ENCODE assay signal across 14 mouse cellular contexts in genomic region chr12:12827379-12827778, GRCm38 (mm10).
DNase-seq lines count a peak whose midpoint lies in the region; ATAC-seq lines count a peak whose summit lies in the region.
"Had no signal": no experiment of that assay in that cellular context is flagged by ENCODE, and none has a peak within 500 bp of the region (broad histone marks: within the 10 kb centered on the region; RNA-seq: fewer than 3 reads in every experiment).

No protein-coding gene starts in this region.

- H3K9me3 ChIP-seq in forebrain, embryonic 14.5 days (replicated peaks; ENCODE audit: control insufficient read depth, low read length) = no peaks in the 10 kb centered on the region
- H3K9me3 ChIP-seq in intestine, embryonic 16.5 days (ENCODE audit: control insufficient read depth, low read length) = no peaks in the 10 kb centered on the region
- H3K9me3 ChIP-seq in heart, embryonic 12.5 days (replicated peaks) = no peaks in the 10 kb centered on the region
- H3K9me3 ChIP-seq: lung, embryonic 15.5 days had no signal

- DNase-seq in embryo, embryonic 10.5 days (ENCODE audit: low spot score) = peak; percentile 50
- no peak for DNase-seq in embryo, embryonic 10 days (ENCODE audit: low spot score)
- DNase-seq in forebrain, embryonic 14.5 days (ENCODE audit: low spot score) = peak; percentile 46
- peak; percentile 81 for DNase-seq in retina, embryonic 14.5 days (ENCODE audit: low spot score)
- DNase-seq in T-cell, adult 2 months (ENCODE audit: low spot score) = no peak
- DNase-seq in lung, postnatal 10 days = no peak
- DNase-seq: adrenal gland, postnatal 36 days; cerebellum, adult 9-10 months; left cerebral cortex, postnatal 4 days; right cerebral cortex, postnatal 4 days had no signal

- no peaks in the 10 kb centered on the region for H3K36me3 ChIP-seq in forebrain, embryonic 14.5 days (ENCODE audit: control insufficient read depth, insufficient read depth, low read length)
- no peaks in the 10 kb centered on the region for H3K36me3 ChIP-seq in intestine, embryonic 16.5 days (ENCODE audit: control insufficient read depth, insufficient read depth, low read length)
- H3K36me3 ChIP-seq in heart, embryonic 12.5 days = no peaks in the 10 kb centered on the region
- H3K36me3 ChIP-seq: lung, embryonic 15.5 days had no signal

- no peak overlapping the region for H3K4me3 ChIP-seq in forebrain, embryonic 14.5 days (ENCODE audit: low read depth, low read length)
- H3K4me3 ChIP-seq in intestine, embryonic 16.5 days (ENCODE audit: low read length) = no peak overlapping the region
- no peak overlapping the region for H3K4me3 ChIP-seq in heart, embryonic 12.5 days
- H3K4me3 ChIP-seq: lung, embryonic 15.5 days; myocyte had no signal

- H3K4me2 ChIP-seq in forebrain, embryonic 14.5 days (ENCODE audit: low read length) = no peak overlapping the region
- H3K4me2 ChIP-seq in intestine, embryonic 16.5 days (ENCODE audit: low read depth, low read length) = no peak overlapping the region; the same call in 1 of the 2 replicates
- no peak overlapping the region for H3K4me2 ChIP-seq in heart, embryonic 12.5 days
- H3K4me2 ChIP-seq: lung, embryonic 15.5 days had no signal

- H3K4me1 ChIP-seq in forebrain, embryonic 14.5 days (ENCODE audit: control insufficient read depth, insufficient read depth, low read length) = peaks cover 11% of the 10 kb centered on the region; the same call in 1 of the 2 replicates
- H3K4me1 ChIP-seq in intestine, embryonic 16.5 days (ENCODE audit: control insufficient read depth, insufficient read depth, low read length) = peaks cover 5% of the 10 kb centered on the region; the same call in 1 of the 2 replicates
- peaks cover 9% of the 10 kb centered on the region for H3K4me1 ChIP-seq in heart, embryonic 12.5 days (replicated peaks)

- 54% methylated on average over 9 of the region's 9 CpGs for WGBS in forebrain, embryonic 14.5 days
- WGBS in intestine, embryonic 16.5 days = 34% methylated on average over 9 of the region's 9 CpGs
- WGBS in heart, embryonic 12.5 days = 53% methylated on average over 9 of the region's 9 CpGs

- peak; percentile 44 for ATAC-seq in forebrain, embryonic 14.5 days
- peak; percentile 75 for ATAC-seq in intestine, embryonic 16.5 days
- no peak for ATAC-seq in heart, embryonic 12.5 days (ENCODE audit: insufficient number of reproducible peaks, low FRiP score)

- H3K27ac ChIP-seq in forebrain, embryonic 14.5 days (ENCODE audit: low read depth, low read length) = peak overlapping the region; percentile 28; the same call in 1 of the 2 replicates
- no peak overlapping the region for H3K27ac ChIP-seq in intestine, embryonic 16.5 days (ENCODE audit: low read length)
- no peak overlapping the region for H3K27ac ChIP-seq in heart, embryonic 12.5 days (ENCODE audit: poor library complexity, severe bottlenecking)
- H3K27ac ChIP-seq: lung, embryonic 15.5 days had no signal

- no peaks in the 10 kb centered on the region for H3K27me3 ChIP-seq in forebrain, embryonic 14.5 days (replicated peaks; ENCODE audit: control insufficient read depth, insufficient read depth, low read length)
- no peaks in the 10 kb centered on the region for H3K27me3 ChIP-seq in intestine, embryonic 16.5 days (replicated peaks; ENCODE audit: control insufficient read depth, insufficient read depth, low read length)
- H3K27me3 ChIP-seq in heart, embryonic 12.5 days (replicated peaks) = no peaks in the 10 kb centered on the region
- H3K27me3 ChIP-seq: lung, embryonic 15.5 days had no signal

- peak overlapping the region; percentile 10; the same call in 1 of the 2 replicates for H3K9ac ChIP-seq in forebrain, embryonic 14.5 days (ENCODE audit: low read length)
- H3K9ac ChIP-seq in intestine, embryonic 16.5 days (ENCODE audit: low read depth, low read length) = no peak overlapping the region
- no peak overlapping the region for H3K9ac ChIP-seq in heart, embryonic 12.5 days
- H3K9ac ChIP-seq: lung, embryonic 15.5 days had no signal

Comparison
In these comparisons a context has a peak if more than half of its experiments do, and no peak if none do; other contexts are left out.
1. DNase-seq: peak in embryo, embryonic 10.5 days (single experiment), forebrain, embryonic 14.5 days (single experiment) and retina, embryonic 14.5 days (single experiment); none in embryo, embryonic 10 days (single experiment), T-cell, adult 2 months (single experiment) and lung, postnatal 10 days (single experiment).